Mouse (Mus musculus) kidney, postnatal 36 days (tissue): ENCODE measurements around the gene Erbb3.

Experiments
- DNase-seq, 2 experiments: peaks; one replicate each; pipeline ENCODE4 v3.0.0; 2021 to 2022; ENCODE audit warnings: mixed read lengths in 2 of 2

The Erbb3 gene

GRCm38 (mm10) chr10:128524732-128525662 lies 64.5 kb downstream of the Erbb3 start:
- peak; percentile 36 to 67 for DNase-seq

GRCm38 (mm10) chr10:128524111-128524731 lies 65.2 kb downstream of the Erbb3 start:
- DNase-seq = no peak

GRCm38 (mm10) chr10:128522351-128522750 lies 67.1 kb downstream of the Erbb3 start:
- DNase-seq = no peak

- no peak for DNase-seq
Observed at GRCm38 (mm10) chr10:128520591-128520990, 68.9 kb downstream of the Erbb3 start.

- DNase-seq = peak; percentile 54 to 79
Observed at GRCm38 (mm10) chr10:128518833-128519232, 70.6 kb downstream of the Erbb3 start.
